Mouse (Mus musculus) urinary bladder, adult 2 months (tissue): ENCODE results near the gene Slc17a8. TPM values are rescaled to one million over a fixed set of nuclear protein-coding genes. Genes with fewer than 3 reads are reported as not detected.
"Not testable (repeated sequence)": the region's sequence is repeated elsewhere in the genome, so short reads cannot be mapped to it uniquely, and the experiment has no call there.

Experiments used
- DNase-seq: peaks from one replicate; pipeline ENCODE4 v3.0.0; 2022; ENCODE audit warnings: low spot score
- polyA plus RNA-seq: library from polyadenylated mRNA; depleted of rRNA; stranded (reverse); fragments of >200 nt; gene quantifications from 2 replicates; pipeline ENCODE4 v1.2.3, GENCODE M21; 2012

The Slc17a8 gene
- polyA plus RNA-seq, 1 experiment, result 0.01 TPM

- no peak for DNase-seq
Measured at GRCm38 (mm10) chr10:89589877-89590276, 31.2 kb downstream of the Slc17a8 start.

DNA sequence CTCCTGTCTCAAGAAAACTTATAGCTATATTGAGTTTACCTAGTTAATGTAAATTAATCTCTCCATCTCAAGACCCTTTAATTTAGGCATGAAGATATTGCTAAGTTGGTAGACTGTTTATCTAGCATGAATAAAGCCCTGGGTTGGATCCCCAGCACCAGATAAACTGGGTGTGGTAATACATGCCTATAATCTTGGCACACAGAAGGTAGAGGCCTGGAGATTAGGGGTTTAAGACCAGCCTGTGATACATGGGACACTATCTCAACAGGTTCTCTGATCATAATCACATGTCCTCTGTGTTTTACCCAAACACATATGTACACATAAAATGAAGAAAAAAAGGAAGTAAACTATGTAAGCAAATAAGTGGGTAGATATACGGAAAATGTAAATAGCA lies 32.3 kb downstream of the Slc17a8 start:
- DNase-seq, result no peak

- no peak for DNase-seq
Measured at GRCm38 (mm10) chr10:89584709-89585108, 36.3 kb downstream of the Slc17a8 start.

- no peak for DNase-seq
Measured at GRCm38 (mm10) chr10:89578801-89579200, 42.3 kb downstream of the Slc17a8 start.

DNA sequence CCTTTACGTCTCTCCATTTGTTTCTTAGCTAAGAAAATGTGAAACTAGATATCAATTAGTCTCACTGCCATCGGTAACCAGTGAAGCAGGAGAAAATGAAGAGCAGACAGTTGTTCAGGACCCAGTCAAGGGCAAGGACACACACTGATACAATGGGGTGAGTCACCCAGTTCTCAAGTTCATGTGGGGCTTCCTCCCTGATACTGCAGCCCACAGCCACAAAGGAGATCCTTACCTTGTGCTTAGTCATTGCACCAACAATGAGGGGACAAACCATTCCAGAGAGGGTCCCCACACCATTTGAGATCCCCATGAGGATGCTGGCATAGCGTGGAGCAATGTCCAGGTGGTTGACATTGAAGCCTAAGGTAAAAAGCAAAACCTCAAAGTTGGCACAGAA lies 43.4 kb downstream of the Slc17a8 start:
- DNase-seq, result no peak

DNA sequence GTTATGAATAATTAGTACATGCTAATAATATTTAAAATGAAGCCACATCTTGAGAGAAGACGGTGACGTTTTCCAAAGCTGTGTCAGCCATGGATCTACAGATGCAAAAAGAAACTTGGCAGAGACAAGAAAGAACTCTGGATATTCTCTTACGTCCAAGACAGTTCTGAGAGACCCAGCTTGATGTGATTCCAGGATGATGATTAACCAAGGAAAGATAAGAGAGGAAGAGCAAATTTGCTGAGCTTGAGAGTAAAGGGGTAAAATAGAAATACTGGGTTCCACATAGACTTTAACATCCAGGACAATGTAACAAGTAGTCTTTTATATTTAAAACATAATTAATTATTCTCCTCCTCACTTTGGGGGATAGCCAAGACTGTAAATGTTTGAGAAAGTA lies 47.6 kb downstream of the Slc17a8 start:
- no peak for DNase-seq

DNA sequence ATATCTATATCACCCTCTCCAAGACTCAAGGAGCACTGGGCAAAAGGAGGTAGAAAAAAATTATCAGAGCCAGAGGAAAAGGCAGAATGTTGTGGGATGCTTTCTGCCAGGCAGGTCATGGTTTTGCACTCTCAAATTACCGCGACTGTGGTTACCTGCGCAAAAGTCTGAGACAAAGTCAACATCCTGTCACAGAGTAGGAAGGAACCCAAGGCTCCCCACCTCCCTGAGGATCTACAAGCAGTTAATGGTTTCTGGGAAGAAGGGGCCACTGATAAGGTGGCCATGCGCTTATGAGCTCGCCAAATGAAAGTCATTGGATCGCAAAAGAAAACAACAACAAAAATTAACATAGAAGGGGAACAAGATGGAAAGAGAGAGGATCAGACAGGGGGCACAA lies 48.1 kb downstream of the Slc17a8 start:
- no peak for DNase-seq

- DNase-seq, result no peak
Measured at GRCm38 (mm10) chr10:89567391-89567790, 53.7 kb downstream of the Slc17a8 start.

- no peak for DNase-seq
Measured at GRCm38 (mm10) chr10:89565301-89566022, 55.6 kb downstream of the Slc17a8 start.

DNA sequence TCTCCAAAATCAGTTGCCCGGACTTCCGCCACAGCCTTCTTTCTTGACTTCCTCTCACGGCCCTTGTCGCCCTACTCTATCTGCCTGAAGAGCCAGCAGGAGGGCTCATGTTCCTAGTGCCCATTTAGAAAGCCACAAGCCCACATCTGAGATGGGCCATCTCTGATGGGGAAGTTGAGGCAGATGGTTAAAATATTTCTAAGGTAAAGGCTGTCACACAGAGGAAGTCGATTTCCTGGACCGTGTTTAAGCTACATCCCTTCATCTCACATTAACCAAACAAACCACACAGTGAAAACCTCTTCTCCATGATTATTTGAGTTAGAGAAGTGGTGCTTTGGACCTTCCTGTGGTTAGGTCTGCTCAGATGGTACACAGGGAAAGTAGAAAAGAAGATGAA lies 58.9 kb downstream of the Slc17a8 start:
- no peak for DNase-seq

- no peak for DNase-seq
Measured at GRCm38 (mm10) chr10:89559351-89559750, 61.7 kb downstream of the Slc17a8 start.

- DNase-seq, result not testable (repeated sequence)
Measured at GRCm38 (mm10) chr10:89554885-89555284, 66.2 kb downstream of the Slc17a8 start.

GRCm38 (mm10) chr10:89553855-89554254 lies 67.2 kb downstream of the Slc17a8 start:
- not testable (repeated sequence) for DNase-seq

DNA sequence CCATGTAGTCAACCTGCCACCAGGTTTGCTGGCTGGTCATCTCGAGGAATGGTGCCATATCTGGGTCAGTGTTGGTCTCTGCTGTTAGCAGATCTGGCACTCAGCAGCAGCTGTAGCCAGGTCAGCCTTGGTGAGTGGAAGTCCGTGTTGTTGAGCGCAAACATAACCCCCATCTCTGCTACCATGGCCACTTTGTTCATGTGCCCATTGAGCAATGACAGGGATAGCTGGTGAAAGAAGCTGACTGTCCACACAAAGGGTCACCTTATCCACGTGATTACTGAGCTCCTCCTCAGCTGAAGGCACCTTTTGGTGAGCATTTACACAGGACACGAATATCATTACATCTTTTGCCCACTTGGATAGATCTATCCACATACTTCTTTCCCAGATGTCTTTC lies 68.0 kb downstream of the Slc17a8 start:
- DNase-seq, result no peak

DNA sequence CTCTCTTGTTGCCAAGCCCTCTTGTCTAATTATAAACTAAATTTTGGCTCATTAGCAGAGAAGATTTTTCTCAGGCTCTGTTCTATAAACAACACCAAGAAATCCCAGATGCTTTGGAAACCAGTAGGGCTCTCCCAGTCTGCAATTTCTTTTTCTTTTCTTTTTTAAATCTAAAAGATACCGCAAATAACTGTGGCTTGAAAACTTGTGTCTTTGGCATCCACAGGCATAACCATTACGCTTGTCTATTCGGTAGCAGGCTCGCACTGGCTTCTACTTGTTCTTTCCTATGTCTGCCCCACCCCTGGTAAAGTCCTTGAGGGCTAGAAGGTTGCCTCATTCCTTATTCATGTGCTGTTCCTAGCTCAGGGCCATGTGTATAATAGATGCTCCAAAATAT lies 69.4 kb downstream of the Slc17a8 start:
- no peak for DNase-seq

DNA sequence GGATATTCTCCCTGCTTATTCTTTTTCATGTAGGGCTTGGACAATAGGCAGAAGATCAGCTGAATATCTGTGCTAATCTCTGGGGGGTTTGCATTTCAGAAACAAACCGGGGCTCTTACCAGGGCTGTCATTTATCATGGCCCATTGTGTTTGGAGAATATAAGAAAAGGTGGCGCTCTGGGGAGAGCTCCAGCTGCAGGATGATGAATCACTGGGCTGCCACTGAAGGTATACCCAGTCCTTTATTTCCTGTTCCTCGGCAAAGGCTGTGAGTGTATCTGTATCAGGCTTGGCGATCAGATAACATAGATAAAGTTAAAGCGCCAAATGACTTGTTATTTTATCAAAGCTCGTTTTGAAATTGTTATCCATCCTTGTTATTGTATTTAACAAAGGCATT lies 73.0 kb downstream of the Slc17a8 start:
- no peak for DNase-seq

DNA sequence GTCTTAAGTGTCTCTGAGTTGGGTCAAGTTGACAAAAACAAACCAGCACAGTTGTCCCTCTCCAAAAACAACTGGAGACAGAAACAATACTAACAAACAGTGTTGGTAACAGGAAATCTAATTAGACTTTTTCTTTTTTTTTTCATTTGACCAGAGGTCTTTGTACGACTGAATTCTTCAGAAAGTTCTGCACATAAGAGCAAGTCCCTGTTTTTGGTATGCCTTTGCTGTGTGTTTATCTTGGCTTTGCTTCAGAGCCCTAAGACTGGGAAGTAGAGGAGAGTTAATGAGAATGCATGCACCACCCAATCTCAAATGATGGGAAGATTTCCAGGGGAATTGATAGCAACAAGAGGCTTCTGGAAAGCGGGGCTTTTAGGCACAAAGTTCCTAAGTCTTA lies 74.1 kb downstream of the Slc17a8 start:
- no peak for DNase-seq

DNA sequence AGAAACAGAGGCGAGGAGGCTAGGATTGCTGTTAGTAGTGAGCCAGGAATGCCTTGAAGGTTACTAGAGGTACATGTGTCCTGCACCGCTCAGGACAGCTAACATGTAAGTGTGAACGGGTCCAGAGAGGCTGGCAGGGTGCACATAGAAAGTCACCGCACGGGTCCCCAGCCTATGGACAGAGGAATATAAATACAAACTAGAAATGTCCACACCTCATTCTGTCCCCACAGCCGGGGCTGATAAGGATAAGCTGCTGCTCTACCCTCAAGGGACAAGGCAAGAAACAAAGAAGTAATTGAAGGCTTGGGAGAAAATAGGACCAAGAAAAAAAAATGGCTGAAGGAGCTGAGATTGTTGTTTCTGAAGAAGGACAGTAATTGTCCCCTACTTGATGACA lies 77.2 kb downstream of the Slc17a8 start:
- no peak for DNase-seq

- DNase-seq, result no peak
Measured at GRCm38 (mm10) chr10:89542321-89542720, 78.7 kb downstream of the Slc17a8 start.

DNA sequence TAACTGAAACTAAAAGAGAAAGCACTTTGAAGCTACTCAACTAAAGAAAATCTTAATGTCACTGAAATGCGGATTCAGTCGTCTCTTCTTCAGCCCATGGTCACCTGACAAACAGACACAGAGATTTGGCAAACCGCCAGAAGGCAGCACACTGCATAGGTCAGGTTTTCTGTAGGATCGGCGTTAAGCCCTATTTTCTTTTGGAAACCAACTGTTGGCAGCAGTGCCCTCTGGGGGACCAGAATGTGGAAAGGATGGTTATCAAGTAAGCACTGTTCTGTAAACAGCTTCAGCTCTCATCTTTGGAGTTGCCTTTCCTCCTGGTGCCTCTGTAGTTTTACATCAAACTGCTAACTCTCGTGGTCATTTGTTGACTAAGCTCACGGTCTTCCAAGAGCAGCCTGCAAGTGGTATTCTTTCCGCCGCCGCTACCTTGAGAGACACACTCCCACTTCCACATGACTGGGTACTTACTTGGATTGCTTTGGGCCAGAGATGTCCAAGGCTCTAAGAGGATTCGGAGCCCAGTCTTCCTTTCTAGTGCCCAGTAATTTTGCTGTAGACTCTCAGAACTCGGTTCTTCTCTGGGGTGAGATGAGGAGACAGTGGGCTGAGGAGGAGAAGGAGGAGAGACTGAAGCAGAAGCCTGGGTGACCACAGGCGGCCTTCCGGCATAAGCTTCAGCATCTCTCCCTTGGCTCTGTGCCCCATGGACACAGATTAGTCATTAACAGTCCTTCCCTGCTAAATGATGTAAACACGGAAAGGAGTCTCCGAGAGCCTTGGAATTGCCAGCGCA lies 87.9 kb downstream of the Slc17a8 start, which contains the start of gene Nr1h4:
Gene Nr1h4, minus strand, starts transcription at position 657 of the 799 bp plus-strand sequence.
- no peak for DNase-seq

DNA sequence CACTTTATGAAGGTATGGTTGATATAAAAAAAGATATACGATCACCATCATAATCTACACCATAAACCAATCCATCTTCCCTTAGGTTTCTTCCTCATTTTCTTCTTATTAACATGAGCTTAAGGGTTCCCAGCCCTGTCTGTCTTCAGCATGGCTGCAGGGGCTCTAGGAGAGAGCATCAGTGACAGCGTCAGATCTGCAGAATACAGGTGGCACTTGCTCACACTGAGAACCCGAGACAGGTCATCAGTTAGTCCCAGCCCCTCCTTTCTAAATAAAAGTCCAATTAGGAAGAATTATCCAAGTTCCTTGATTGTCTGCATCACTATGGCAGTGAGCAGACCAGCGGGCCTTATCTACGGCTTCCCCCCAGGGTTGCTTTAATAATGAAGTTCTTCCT lies 88.6 kb downstream of the Slc17a8 start:
- DNase-seq, result no peak

DNA sequence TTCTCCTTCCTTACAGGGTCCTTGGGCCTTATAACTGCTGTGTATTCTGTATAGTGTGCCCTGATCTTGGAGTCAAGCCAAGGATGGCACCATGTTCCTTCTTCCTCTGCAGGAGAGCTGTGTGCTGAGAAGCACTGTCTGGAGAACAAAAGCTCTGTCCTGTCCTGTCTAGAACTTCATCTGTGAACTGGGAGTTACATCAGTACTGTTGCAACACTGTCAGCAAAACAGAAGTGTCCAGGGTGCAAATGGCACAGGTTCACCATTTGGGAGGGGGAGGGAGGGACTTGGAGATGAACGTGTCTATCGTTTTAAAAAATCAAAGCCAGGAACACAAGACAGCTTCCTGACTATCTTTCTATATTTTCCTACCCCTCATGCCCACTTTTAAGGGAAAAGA lies 89.1 kb downstream of the Slc17a8 start:
- no peak for DNase-seq

DNA sequence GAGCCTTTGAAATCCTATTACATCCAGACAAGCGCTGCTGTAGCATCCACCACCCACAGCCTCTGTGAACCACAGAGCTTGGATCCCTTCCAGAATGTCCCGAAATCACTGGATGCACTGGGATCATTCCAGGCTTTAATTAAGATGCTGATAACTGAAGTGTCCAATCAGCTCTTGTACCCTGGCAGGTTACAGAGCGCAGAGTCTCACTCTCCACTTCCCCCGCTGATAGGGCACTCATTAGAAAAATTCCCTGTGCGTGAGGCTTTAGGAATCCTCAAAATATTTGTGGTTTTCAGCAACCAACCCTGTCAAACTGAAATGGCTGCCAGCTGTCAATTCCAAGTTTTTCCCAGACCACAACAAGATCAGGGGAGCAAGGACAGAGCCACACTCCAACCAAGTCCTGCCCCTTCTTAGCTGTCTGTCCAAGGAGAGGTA lies 89.8 kb downstream of the Slc17a8 start:
- no peak for DNase-seq
